ENCODE assay signal across 9 mouse cellular contexts in genomic region chr4:134555956-134556580, GRCm38 (mm10). TPM values are rescaled to one million over a fixed set of nuclear protein-coding genes. Genes with fewer than 3 reads are reported as not detected.
A peak's percentile ranks its signal among the peaks of the same experiment; 100 is the strongest.
DNase-seq lines count a peak whose midpoint lies in the region; ATAC-seq and TF ChIP-seq lines count a peak whose summit lies in the region.
"Had no signal": no experiment of that assay in that cellular context is flagged by ENCODE, and none has a peak within 500 bp of the region (broad histone marks: within the 10 kb centered on the region; RNA-seq: fewer than 3 reads in every experiment).

No protein-coding gene starts in this region.

- 0 out of 2 replicates have a peak, but pooled peaks have one; percentile 20 for ATAC-seq in granulocyte monocyte progenitor cell, adult 5-6 weeks (replicated peaks; ENCODE audit: poor library complexity, severe bottlenecking)

- H3K4me1 ChIP-seq in lung, adult 2 months (ENCODE audit: control insufficient read depth, insufficient read depth, low read length): peaks cover 3% of the 10 kb centered on the region

- no peak overlapping the region for H3K4me3 ChIP-seq in gastrocnemius, adult 2 months
- no peak overlapping the region for H3K4me3 ChIP-seq in lung, adult 2 months (replicated peaks; ENCODE audit: extremely low read depth, low read depth, low read length)

- TF ChIP-seq POLR2A in lung, adult 2 months (IDR thresholded peaks at IDR 0.05; ENCODE audit: borderline replicate concordance, extremely low read depth, low read depth, low read length): no peak

- peak; percentile 52 for TF ChIP-seq CTCF in gastrocnemius, adult 2 months (IDR thresholded peaks at IDR 0.05)
- TF ChIP-seq CTCF in lung, adult 2 months (IDR thresholded peaks at IDR 0.05; ENCODE audit: insufficient read depth, low read length): peak; percentile 36; the same call in 1 of the 2 replicates

- no peak overlapping the region for H3K27ac ChIP-seq in gastrocnemius, adult 2 months

- intact Hi-C loops in gastrocnemius, adult 2 months (cut with DNase I): no loop called here
- intact Hi-C loops in gastrocnemius, postnatal 36 days (cut with DNase I): no loop called here

- peak; percentile 63 for DNase-seq in gastrocnemius, adult 2 months
- DNase-seq in gastrocnemius, postnatal 36 days: no peak
- no peak for DNase-seq in lung, adult 2 months
- no peak for DNase-seq in lung, postnatal 4 days
- DNase-seq in ES-CJ7 (ENCODE audit: low read depth, low spot score): peak; percentile 60
- no peak for DNase-seq in spleen, postnatal 4 days (ENCODE audit: low spot score in 2 of 2)
- no peak for DNase-seq in kidney, adult 9 months

- WGBS in lung, adult 2 months: 70% methylated on average over 8 of the region's 8 CpGs

RNA-seq across cellular contexts. Expression of gene Selenon, which starts 4.1 kb away (rescaled TPM):
- total RNA-seq in gastrocnemius, adult 2 months (2021): 1 to 10 TPM; 4.4 to 6.3 TPM
- total RNA-seq in gastrocnemius, postnatal 36 days (2021): 1 to 10 TPM; 4.9 to 6.1 TPM
- 36.2 and 42.2 TPM in 2 replicates for polyA plus RNA-seq in lung, adult 2 months (2012; rRNA removed)
- total RNA-seq in granulocyte monocyte progenitor cell, adult 5-6 weeks (2014; fragmentation: Nextera tagmentation): 32.4 and 32.8 TPM in 2 replicates
- total RNA-seq in granulocyte monocyte progenitor cell, adult 5-6 weeks (2017): 3.2 and 6.9 TPM in 2 replicates

RNA-seq across cellular contexts. Expression of gene Mtfr1l, which starts 20.9 kb away (rescaled TPM):
- total RNA-seq in gastrocnemius, adult 2 months (2021): 100 to 1,000 TPM; 131 to 136 TPM
- total RNA-seq in gastrocnemius, postnatal 36 days (2021): 100 to 1,000 TPM; 124 to 130 TPM
- polyA plus RNA-seq in lung, adult 2 months (2012; rRNA removed): 115 and 169 TPM in 2 replicates
- 64.6 and 67.4 TPM in 2 replicates for total RNA-seq in granulocyte monocyte progenitor cell, adult 5-6 weeks (2014; fragmentation: Nextera tagmentation)
- total RNA-seq in granulocyte monocyte progenitor cell, adult 5-6 weeks (2017): 52.0 and 54.8 TPM in 2 replicates

RNA-seq across cellular contexts. Expression of gene Aunip, which starts 45.3 kb away (rescaled TPM):
- total RNA-seq in gastrocnemius, adult 2 months (2021): not detected
- total RNA-seq in gastrocnemius, postnatal 36 days (2021): under 1 TPM in 1 of 2 experiments, not detected in 1; 0.20 TPM
- not detected in 2 replicates for polyA plus RNA-seq in lung, adult 2 months (2012; rRNA removed)
- total RNA-seq in granulocyte monocyte progenitor cell, adult 5-6 weeks (2014; fragmentation: Nextera tagmentation): 15.0 and 25.6 TPM in 2 replicates
- 24.2 and 26.4 TPM in 2 replicates for total RNA-seq in granulocyte monocyte progenitor cell, adult 5-6 weeks (2017)
- total RNA-seq: neutrophil, adult 5-6 weeks had no signal

RNA-seq across cellular contexts. Expression of gene Paqr7, which starts 59.6 kb away (rescaled TPM):
- total RNA-seq in gastrocnemius, adult 2 months (2021): 1 to 10 TPM; 1.7 to 2.3 TPM
- total RNA-seq in gastrocnemius, postnatal 36 days (2021): 1 to 10 TPM; 2.4 to 3.0 TPM
- 146 and 205 TPM in 2 replicates for polyA plus RNA-seq in lung, adult 2 months (2012; rRNA removed)
- total RNA-seq in granulocyte monocyte progenitor cell, adult 5-6 weeks (2014; fragmentation: Nextera tagmentation): 11.2 and 12.9 TPM in 2 replicates
- 9.5 and 12.8 TPM in 2 replicates for total RNA-seq in granulocyte monocyte progenitor cell, adult 5-6 weeks (2017)

Comparison
In these comparisons a context has a peak if more than half of its experiments do, and no peak if none do; other contexts are left out.
1. DNase-seq: peak in gastrocnemius, adult 2 months (single experiment) and ES-CJ7 (single experiment); none in gastrocnemius, postnatal 36 days (0 of 2), lung, adult 2 months (single experiment), lung, postnatal 4 days (0 of 2), spleen, postnatal 4 days (0 of 2) and kidney, adult 9 months (single experiment).
2. RNA of gene Aunip, which starts 45.3 kb away (total RNA-seq): 15.0 to 26.4 TPM in granulocyte monocyte progenitor cell, adult 5-6 weeks; 0.20 TPM in gastrocnemius, postnatal 36 days and not detected in gastrocnemius, adult 2 months; every median in the first group is over 10 times any median in the second.